Mouse (Mus musculus) kidney, embryonic 16.5 days (tissue): Measurements from ENCODE around the gene Camta2. TPM values are rescaled to one million over a fixed set of nuclear protein-coding genes. Genes with fewer than 3 reads are reported as not detected.
A peak's percentile ranks its signal among the peaks of the same experiment; 100 is the strongest.

Experiments
- ATAC-seq: fragments of 200-750 bp; cut with Nextera tagmentation; 2 replicates; pipeline ENCODE4 v1.8.0; 2017; ENCODE audit warnings: moderate TSS enrichment; ENCODE audit not compliant: low FRiP score, low TSS enrichment
- H3K27ac ChIP-seq: fragments of 300-500 bp; sonication (generic); 2 replicates; pipeline ENCODE4 v1.5.1; 2014; ENCODE audit warnings: low read length
- H3K27me3 ChIP-seq: fragments of 300-500 bp; sonication (generic); 2 replicates; pipeline ENCODE4 v1.6.1; 2014; ENCODE audit warnings: low read length, control low read depth, mixed read lengths; ENCODE audit not compliant: insufficient read depth
- H3K36me3 ChIP-seq: fragments of 300-500 bp; sonication (generic); 2 replicates; pipeline ENCODE4 v1.6.1; 2014; ENCODE audit warnings: low read length, control low read depth, mixed read lengths; ENCODE audit not compliant: insufficient read depth
- H3K4me1 ChIP-seq: fragments of 300-500 bp; sonication (generic); 2 replicates; pipeline ENCODE4 v1.6.1; 2014; ENCODE audit warnings: low read length, control low read depth, mixed read lengths; ENCODE audit not compliant: insufficient read depth
- H3K4me2 ChIP-seq: fragments of 300-500 bp; sonication (generic); replicated peaks from 2 replicates; pipeline ENCODE4 v1.6.1; 2014; ENCODE audit warnings: low read depth, low read length
- H3K4me3 ChIP-seq: fragments of 300-500 bp; sonication (generic); 2 replicates; pipeline ENCODE4 v1.5.1; 2014; ENCODE audit warnings: mild to moderate bottlenecking, low read length
- H3K9ac ChIP-seq: fragments of 300-500 bp; sonication (generic); replicated peaks from 2 replicates; pipeline ENCODE4 v1.6.1; 2014; ENCODE audit warnings: low read length
- H3K9me3 ChIP-seq: fragments of 300-500 bp; sonication (generic); 2 replicates; pipeline ENCODE4 v1.6.1; 2016; ENCODE audit warnings: low read length, control low read depth
- WGBS: fragments of 180-500 bp; shearing (Covaris S2); extraction: QIAGEN DNeasy Blood & Tissue Kit; methylation state at CpG from one replicate; pipeline ENCODE4 v1.1.7; 2014; 5-methylcytosine and 5-hydroxymethylcytosine counted together
- polyA plus RNA-seq: library from polyadenylated mRNA; unstranded; fragments of >200 nt; fragmentation: Nextera tagmentation; extraction: Ambion mirVana; gene quantifications from 2 replicates; pipeline ENCODE4 v1.2.1, GENCODE M21; 2015

The Camta2 gene
- polyA plus RNA-seq, 1 experiment from 2014 or later: 12.7 TPM

- H3K36me3 ChIP-seq: peaks cover 18% of the 10 kb centered on the region
- no peak overlapping the region for H3K4me3 ChIP-seq
- WGBS: 28% methylated on average over 6 of the region's 6 CpGs
- H3K9ac ChIP-seq: peak overlapping the region; percentile 4; the same call in 1 of the 2 replicates
- H3K4me1 ChIP-seq: peaks cover 31% of the 10 kb centered on the region
- 0 out of 2 replicates have a peak overlapping the region, but pooled peaks have one; percentile 99 for H3K27ac ChIP-seq
- no peak overlapping the region for H3K4me2 ChIP-seq
- H3K9me3 ChIP-seq: no peaks in the 10 kb centered on the region
- ATAC-seq: no peak
- H3K27me3 ChIP-seq: no peaks in the 10 kb centered on the region
These were observed 30.3 kb downstream of the Camta2 start for GRCm38 (mm10) chr11:70657573-70657972.

GRCm38 (mm10) chr11:70656964-70657363, 30.9 kb downstream of the Camta2 start, which contains the start of gene Eno3:
Eno3 (plus strand) TSS chr11:70657202.
- H3K27me3 ChIP-seq: no peaks in the 10 kb centered on the region
- peaks cover 20% of the 10 kb centered on the region for H3K36me3 ChIP-seq
- WGBS: 7% methylated on average over 3 of the region's 3 CpGs
- no peaks in the 10 kb centered on the region for H3K9me3 ChIP-seq
- peaks cover 37% of the 10 kb centered on the region for H3K4me1 ChIP-seq
- peak within 1 kb of the TSS; percentile 99 for H3K27ac ChIP-seq
- peak within 1 kb of the TSS; percentile 99 for H3K9ac ChIP-seq
- ATAC-seq: no peak
- H3K4me2 ChIP-seq: peak within 1 kb of the TSS; percentile 98
- H3K4me3 ChIP-seq: peak within 1 kb of the TSS; percentile 100

GRCm38 (mm10) chr11:70656456-70656927, 31.4 kb downstream of the Camta2 start:
- no peaks in the 10 kb centered on the region for H3K27me3 ChIP-seq
- no peaks in the 10 kb centered on the region for H3K9me3 ChIP-seq
- 0 out of 2 replicates have a peak, but pooled peaks have one; percentile 8 for ATAC-seq
- peak overlapping the region; percentile 99 for H3K9ac ChIP-seq
- peaks cover 21% of the 10 kb centered on the region for H3K36me3 ChIP-seq
- H3K4me3 ChIP-seq: peak overlapping the region; percentile 100
- WGBS: 11% methylated on average over 16 of the region's 16 CpGs
- H3K27ac ChIP-seq: peak overlapping the region; percentile 99
- peaks cover 41% of the 10 kb centered on the region for H3K4me1 ChIP-seq
- H3K4me2 ChIP-seq: peak overlapping the region; percentile 98

GRCm38 (mm10) chr11:70655571-70656455, 32.1 kb downstream of the Camta2 start:
- H3K4me1 ChIP-seq: peaks cover 48% of the 10 kb centered on the region
- H3K9ac ChIP-seq: peak overlapping the region; percentile 99
- ATAC-seq: peak; percentile 44
- 1% methylated on average over 58 of the region's 61 CpGs for WGBS
- no peaks in the 10 kb centered on the region for H3K9me3 ChIP-seq
- peaks cover 27% of the 10 kb centered on the region for H3K36me3 ChIP-seq
- no peaks in the 10 kb centered on the region for H3K27me3 ChIP-seq
- H3K4me3 ChIP-seq: peak overlapping the region; percentile 100
- H3K27ac ChIP-seq: peak overlapping the region; percentile 99
- peak overlapping the region; percentile 98 for H3K4me2 ChIP-seq

GRCm38 (mm10) chr11:70654923-70655570, 32.9 kb downstream of the Camta2 start:
- Histone ChIP-seq H3K36me3 (peaks cover 27% of the 10 kb centered on the region), H3K9me3 (no peaks in the 10 kb centered on the region), H3K4me3 (peak overlapping the region; percentile 100), H3K4me2 (peak overlapping the region; percentile 98), H3K4me1 (peaks cover 53% of the 10 kb centered on the region), H3K27ac (peak overlapping the region; percentile 99), H3K27me3 (no peaks in the 10 kb centered on the region), H3K9ac (peak overlapping the region; percentile 99)
- ATAC-seq: peak; percentile 60
- under 1% methylated on average over 48 of the region's 48 CpGs for WGBS

GRCm38 (mm10) chr11:70654198-70654922, 33.5 kb downstream of the Camta2 start, which contains the start of gene Pfn1:
Pfn1 (minus strand) TSS chr11:70654644.
- Histone ChIP-seq H3K4me3 (peak within 1 kb of the TSS; percentile 100), H3K27ac (peak within 1 kb of the TSS; percentile 99), H3K36me3 (peaks cover 34% of the 10 kb centered on the region), H3K4me1 (peaks cover 60% of the 10 kb centered on the region), H3K4me2 (peak within 1 kb of the TSS; percentile 98), H3K27me3 (no peaks in the 10 kb centered on the region), H3K9me3 (no peaks in the 10 kb centered on the region), H3K9ac (peak within 1 kb of the TSS; percentile 99)
- WGBS: under 1% methylated on average over 57 of the region's 61 CpGs
- peak; percentile 39 for ATAC-seq

GRCm38 (mm10) chr11:70653345-70654197, 34.3 kb downstream of the Camta2 start:
- H3K9ac ChIP-seq: peak overlapping the region; percentile 99
- peaks cover 41% of the 10 kb centered on the region for H3K36me3 ChIP-seq
- H3K27me3 ChIP-seq: no peaks in the 10 kb centered on the region
- under 1% methylated on average over 59 of the region's 63 CpGs for WGBS
- H3K9me3 ChIP-seq: no peaks in the 10 kb centered on the region
- H3K4me2 ChIP-seq: peak overlapping the region; percentile 98
- H3K27ac ChIP-seq: peak overlapping the region; percentile 99
- H3K4me3 ChIP-seq: peak overlapping the region; percentile 100
- H3K4me1 ChIP-seq: peaks cover 68% of the 10 kb centered on the region
- peak; percentile 25 for ATAC-seq

- H3K36me3 ChIP-seq: peaks cover 41% of the 10 kb centered on the region
- H3K4me3 ChIP-seq: peak overlapping the region; percentile 100
- WGBS: 35% methylated on average over 6 of the region's 6 CpGs
- no peak for ATAC-seq
- no peaks in the 10 kb centered on the region for H3K27me3 ChIP-seq
- peak overlapping the region; percentile 98 for H3K4me2 ChIP-seq
- H3K27ac ChIP-seq: peak overlapping the region; percentile 99
- H3K4me1 ChIP-seq: peaks cover 73% of the 10 kb centered on the region
- no peaks in the 10 kb centered on the region for H3K9me3 ChIP-seq
- peak overlapping the region; percentile 99 for H3K9ac ChIP-seq
These were observed 35.0 kb downstream of the Camta2 start for GRCm38 (mm10) chr11:70652884-70653344.
